Mouse (Mus musculus): ENCODE measurements around the gene Rps6ka5. TPM values are rescaled to one million over a fixed set of nuclear protein-coding genes. Genes with fewer than 3 reads are reported as not detected.

Gene Rps6ka5
- 8.1 TPM for polyA plus RNA-seq (2017; shearing (Covaris generic))

GRCm38 (mm10) chr12:100726651-100727050, at the start of gene Rps6ka5:
Rps6ka5 (minus strand) TSS chr12:100726983.

GRCm38 (mm10) chr12:100520794-100521186, 206.0 kb downstream of the Rps6ka5 start, which contains the start of gene Ttc7b:
Ttc7b (minus strand) TSS chr12:100520826.

Other genes starting within 250 kb of the Rps6ka5 start
- 13.1 TPM for gene Ttc7b, start 206.2 kb downstream of the Rps6ka5 start, polyA plus RNA-seq (2017; shearing (Covaris generic))
- 16.7 TPM for gene Dglucy, start 52.1 kb upstream of the Rps6ka5 start, polyA plus RNA-seq (2017; shearing (Covaris generic))
- gene Gpr68, start 181.2 kb upstream of the Rps6ka5 start, polyA plus RNA-seq (2017; shearing (Covaris generic)), result 38.5 TPM

Data from CD4-positive, CD25-positive, alpha-beta regulatory T cell (primary cell).